Mouse (Mus musculus) embryonic fibroblast, embryonic 13.5 days (primary cell): ENCODE data around the gene Vangl2. TPM values are rescaled to one million over a fixed set of nuclear protein-coding genes. Genes with fewer than 3 reads are reported as not detected.

ENCODE experiments used
- H3K27ac ChIP-seq: 2 replicates; pipeline ENCODE4 v1.5.1; 2012; ENCODE audit warnings: low read length, control low read depth, inconsistent platforms; ENCODE audit not compliant: insufficient read depth
- H3K4me1 ChIP-seq: 2 replicates; pipeline ENCODE4 v1.6.1; 2011; ENCODE audit warnings: low read length; ENCODE audit not compliant: control insufficient read depth, insufficient read depth
- H3K4me3 ChIP-seq: 2 replicates; pipeline ENCODE4 v1.5.1; 2011; ENCODE audit warnings: mild to moderate bottlenecking, control low read depth, low read length; ENCODE audit not compliant: insufficient read depth
- CTCF ChIP-seq: IDR thresholded peaks from 2 replicates; pipeline ENCODE4 v1.5.1; 2011; ENCODE audit warnings: mild to moderate bottlenecking, control low read depth, low read length, moderate library complexity, borderline replicate concordance; ENCODE audit not compliant: insufficient read depth
- POLR2A ChIP-seq: IDR thresholded peaks from 2 replicates; pipeline ENCODE4 v1.6.1; 2011; ENCODE audit warnings: low read depth, mild to moderate bottlenecking, control low read depth, low read length, moderate library complexity
- polyA plus RNA-seq: library from polyadenylated mRNA; stranded (reverse); fragments of >200 nt; gene quantifications from 2 replicates; pipeline ENCODE4 v1.2.4, GENCODE M21; 2011; ENCODE audit warnings: low read depth; ENCODE audit not compliant: missing spikeins, insufficient read length

The Vangl2 gene
- polyA plus RNA-seq, 1 experiment: 12.3 TPM

GRCm38 (mm10) chr1:172029914-172030313 is 1.7 kb upstream of the Vangl2 start:
- TF ChIP-seq CTCF: no peak

GRCm38 (mm10) chr1:172027809-172028102 is 488 bp downstream of the Vangl2 start:
- H3K4me1 ChIP-seq: no peaks in the 10 kb centered on the region
- no peak for TF ChIP-seq CTCF
- no peak for TF ChIP-seq POLR2A
- no peak overlapping the region for H3K4me3 ChIP-seq
- no peak overlapping the region for H3K27ac ChIP-seq

More at GRCm38 (mm10) chr1:172029914-172030313, 1.7 kb upstream of the Vangl2 start:
- no peak overlapping the region for H3K27ac ChIP-seq
- no peak overlapping the region for H3K4me3 ChIP-seq
- no peaks in the 10 kb centered on the region for H3K4me1 ChIP-seq

GRCm38 (mm10) chr1:172027010-172027808 is 1.0 kb downstream of the Vangl2 start:
- TF ChIP-seq CTCF: no peak
- TF ChIP-seq POLR2A: peak; percentile 72
- Histone ChIP-seq H3K4me3 (peak overlapping the region; percentile 91), H3K4me1 (no peaks in the 10 kb centered on the region), H3K27ac (no peak overlapping the region)

- H3K4me1 ChIP-seq: no peaks in the 10 kb centered on the region
- TF ChIP-seq CTCF (no peak), POLR2A (no peak)
- peak overlapping the region; percentile 91 for H3K4me3 ChIP-seq
- H3K27ac ChIP-seq: no peak overlapping the region
These were observed 1.9 kb downstream of the Vangl2 start for GRCm38 (mm10) chr1:172026201-172026901.

GRCm38 (mm10) chr1:172025201-172025904 is 2.9 kb downstream of the Vangl2 start:
- no peaks in the 10 kb centered on the region for H3K4me1 ChIP-seq
- TF ChIP-seq POLR2A (no peak), CTCF (no peak)
- H3K27ac ChIP-seq: no peak overlapping the region
- no peak overlapping the region for H3K4me3 ChIP-seq

GRCm38 (mm10) chr1:172024140-172024895 is 3.9 kb downstream of the Vangl2 start:
- Histone ChIP-seq H3K27ac (no peak overlapping the region), H3K4me1 (no peaks in the 10 kb centered on the region), H3K4me3 (no peak overlapping the region)
- no peak for TF ChIP-seq CTCF
- TF ChIP-seq POLR2A: no peak

- Histone ChIP-seq H3K4me1 (no peaks in the 10 kb centered on the region), H3K4me3 (no peak overlapping the region), H3K27ac (no peak overlapping the region)
- TF ChIP-seq POLR2A (no peak), CTCF (no peak)
These were observed 8.3 kb downstream of the Vangl2 start for GRCm38 (mm10) chr1:172019863-172020521.

GRCm38 (mm10) chr1:172019339-172019738 is 8.9 kb downstream of the Vangl2 start:
- Histone ChIP-seq H3K4me3 (no peak overlapping the region), H3K27ac (no peak overlapping the region), H3K4me1 (no peaks in the 10 kb centered on the region)
- no peak for TF ChIP-seq POLR2A
- no peak for TF ChIP-seq CTCF
